Mouse (Mus musculus): ENCODE measurements around the gene 1700013F07Rik.

DNA sequence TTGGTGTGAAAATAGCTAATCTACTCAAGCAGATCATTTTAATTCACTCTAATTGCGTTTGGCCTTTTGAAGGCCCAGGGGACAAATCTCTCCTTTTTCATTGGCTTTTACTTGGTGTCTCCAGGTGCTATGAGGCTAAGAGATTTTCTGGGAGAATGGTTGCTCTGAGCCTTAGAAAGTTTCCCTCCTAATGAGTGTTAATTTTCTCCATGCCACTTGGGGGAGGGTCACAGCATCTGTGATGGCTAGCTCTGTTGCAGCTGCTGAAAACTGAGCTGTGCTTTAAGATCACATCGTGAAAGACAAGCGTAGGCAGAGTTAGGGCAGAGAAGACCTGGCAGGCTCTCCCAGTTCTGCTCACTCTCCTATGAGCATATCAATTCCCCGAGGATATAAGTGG, 38.5 kb upstream of the 1700013F07Rik start:
- TF ChIP-seq CTCF (IDR thresholded peaks at IDR 0.05; ENCODE audit: control insufficient read depth, insufficient read depth, low read length) = no peak
- no peak for TF ChIP-seq POLR2A (IDR thresholded peaks at IDR 0.05; ENCODE audit: borderline replicate concordance, control insufficient read depth, low read depth, low read length)

All from bone marrow, adult 2 months (tissue).